Mouse (Mus musculus) cortical plate, adult 2 months (tissue): ENCODE data around the gene Tstd3.

Source experiments
- CTCF ChIP-seq: fragments of 200-500 bp; IDR thresholded peaks from 2 replicates; pipeline ENCODE4 v1.5.1; 2011; ENCODE audit warnings: mild to moderate bottlenecking, control low read depth, low read length; ENCODE audit not compliant: insufficient read depth; ENCODE audit errors: extremely low read depth
- POLR2A ChIP-seq: fragments of 200-500 bp; IDR thresholded peaks from 2 replicates; pipeline ENCODE4 v1.6.1; 2011; ENCODE audit warnings: mild to moderate bottlenecking, low read length, control low read depth; ENCODE audit not compliant: insufficient read depth; ENCODE audit errors: extremely low read depth

DNA sequence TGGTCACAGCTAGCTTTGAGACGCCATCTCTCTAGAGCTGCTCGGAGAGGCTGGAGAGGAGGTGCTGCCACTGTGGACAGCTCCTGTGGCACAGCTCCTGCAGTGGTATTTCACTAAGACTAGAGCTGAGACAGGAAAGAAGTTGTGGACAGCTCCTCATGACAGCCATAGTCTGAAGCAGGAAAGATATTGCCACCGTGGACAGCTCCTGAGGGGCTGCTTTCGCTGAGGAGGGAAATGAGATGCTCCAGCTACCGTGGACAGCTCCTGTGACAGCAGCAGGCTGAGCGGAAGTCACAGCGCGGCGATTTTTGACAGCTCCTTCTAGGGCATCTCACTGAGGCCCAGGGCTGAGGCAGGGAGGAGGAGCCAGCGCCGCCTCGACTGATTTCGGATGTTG, 54.9 kb downstream of the Tstd3 start:
- TF ChIP-seq CTCF (no peak), POLR2A (no peak)
